Mouse (Mus musculus): ENCODE measurements at regions not wholly inside any gene's neighbourhood (a gene's known extent, or its start where the extent isn't known, plus 50 kb on each side); places are given as distances from the start of the nearest gene placed in this dataset.

DNA sequence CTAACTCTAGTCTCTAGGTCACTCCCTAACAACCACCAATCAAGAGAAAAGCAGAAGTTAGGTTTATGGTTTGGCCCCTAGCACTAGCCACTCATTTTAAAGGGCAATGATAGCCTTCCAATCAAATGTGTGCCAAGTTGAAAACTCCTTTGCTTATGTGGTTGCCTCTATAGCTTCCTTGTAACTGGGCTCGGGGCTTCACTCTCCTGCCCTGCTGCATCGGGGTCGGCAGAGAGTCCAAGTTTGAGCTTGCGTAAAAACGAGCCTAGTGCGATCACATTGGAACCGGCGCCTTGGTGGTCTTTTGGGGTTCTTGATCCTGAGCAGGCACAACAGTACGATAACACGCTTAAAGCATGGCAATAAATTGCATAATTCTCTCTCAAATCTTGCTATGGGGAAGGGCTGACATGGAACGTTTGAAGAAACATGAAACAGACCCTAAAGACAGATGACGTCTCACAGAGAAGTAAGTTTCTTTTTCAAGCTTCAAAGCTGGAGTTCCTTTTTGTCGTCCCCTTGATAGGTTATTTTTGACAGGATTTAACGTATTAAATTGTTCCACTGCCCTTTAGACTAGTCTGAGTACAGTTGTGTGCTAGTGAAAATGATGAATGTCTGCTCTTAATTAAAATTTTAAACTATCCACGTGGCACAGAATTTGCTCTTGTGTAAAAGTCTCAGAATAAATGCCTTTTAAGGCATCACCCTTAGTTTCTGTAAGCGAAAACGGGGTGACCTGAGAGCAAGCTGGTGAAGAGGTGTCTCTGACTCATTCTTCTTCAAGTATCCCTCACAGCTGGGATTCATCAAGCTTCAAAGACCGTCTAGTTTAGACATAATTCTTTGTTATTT, 52.0 kb downstream of the 4930426L09Rik start:
- peak overlapping the region; percentile 66 for H3K27ac ChIP-seq (ENCODE audit: control insufficient read depth, low read depth, low read length)
- no peak for TF ChIP-seq UBTF (IDR thresholded peaks at IDR 0.05; ENCODE audit: borderline replicate concordance, insufficient read depth, low read depth, low read length)
- TF ChIP-seq RAD21 (IDR thresholded peaks at IDR 0.05; ENCODE audit: low read depth, low read length) = no peak
- peak; percentile 66; the same call in 1 of the 2 replicates for TF ChIP-seq CHD1 (IDR thresholded peaks at IDR 0.05; ENCODE audit: low read depth, low read length)
- 0 out of 2 replicates have a peak, but pooled peaks have one; percentile 49 for TF ChIP-seq NELFE (IDR thresholded peaks at IDR 0.05; ENCODE audit: low read depth, low read length)
- peak; percentile 17; the same call in 1 of the 2 replicates for TF ChIP-seq TCF12 (IDR thresholded peaks at IDR 0.05; ENCODE audit: low read depth, low read length)
- no peak for TF ChIP-seq CHD2 (IDR thresholded peaks at IDR 0.05; ENCODE audit: low read length)
- peak in 1 of 2 experiments; percentile 63; a peak in 2 of 4 replicates for TF ChIP-seq POLR2A (IDR thresholded peaks at IDR 0.05; ENCODE audit: control insufficient read depth in 1 of 2, insufficient read depth in 1 of 2, low read depth in 1 of 2, low read length in 2 of 2, poor library complexity in 1 of 2)
- no peak for TF ChIP-seq MYB (IDR thresholded peaks at IDR 0.05; ENCODE audit: low read depth, low read length)
- TF ChIP-seq ZNF384 (IDR thresholded peaks at IDR 0.05; ENCODE audit: low read depth, low read length) = no peak
- no peak for TF ChIP-seq E2F4 (IDR thresholded peaks at IDR 0.05; ENCODE audit: borderline replicate concordance, low read depth, low read length)
- TF ChIP-seq POLR2AphosphoS2 (IDR thresholded peaks at IDR 0.05; ENCODE audit: low read length) = no peak
- peak; percentile 71; the same call in 1 of the 2 replicates for TF ChIP-seq SIN3A (IDR thresholded peaks at IDR 0.05; ENCODE audit: low read length)
- 0 out of 4 replicates have a peak, but pooled peaks have one; percentile 30 to 53 for TF ChIP-seq EP300 (IDR thresholded peaks at IDR 0.05; ENCODE audit: low read depth in 1 of 2, low read length in 2 of 2)
- TF ChIP-seq MEF2A (IDR thresholded peaks at IDR 0.05; ENCODE audit: extremely low read depth, insufficient replicate concordance, low read depth, low read length, poor library complexity, severe bottlenecking) = no peak
- no peak for TF ChIP-seq MXI1 (IDR thresholded peaks at IDR 0.05; ENCODE audit: low read depth, low read length)
- TF ChIP-seq ELF1 (IDR thresholded peaks at IDR 0.05; ENCODE audit: low read depth, low read length) = peak; percentile 28; the same call in 1 of the 2 replicates
- TF ChIP-seq NRF1 (IDR thresholded peaks at IDR 0.05; ENCODE audit: insufficient read depth, low read depth, low read length, poor library complexity, severe bottlenecking) = no peak
- TF ChIP-seq MAX (IDR thresholded peaks at IDR 0.05; ENCODE audit: low read length) = peak; percentile 62; the same call in 1 of the 2 replicates
- TF ChIP-seq ETS1 (IDR thresholded peaks at IDR 0.05; ENCODE audit: low read depth, low read length) = 0 out of 2 replicates have a peak, but pooled peaks have one; percentile 7
- TF ChIP-seq RCOR1 (IDR thresholded peaks at IDR 0.05; ENCODE audit: low read depth, low read length) = 0 out of 2 replicates have a peak, but pooled peaks have one; percentile 13
- TF ChIP-seq CTCF (IDR thresholded peaks at IDR 0.05 in 2 of 3, conservative IDR thresholded peaks at IDR 0.05 in 1 of 3; ENCODE audit: control insufficient read depth in 1 of 3, insufficient read depth in 1 of 3, low read depth in 2 of 3, low read length in 3 of 3, poor library complexity in 1 of 3, severe bottlenecking in 1 of 3) = no peak
- TF ChIP-seq USF1 (IDR thresholded peaks at IDR 0.05; ENCODE audit: low read depth, low read length) = no peak
- H3K79me2 ChIP-seq (ENCODE audit: control insufficient read depth, insufficient read depth, low read length, poor library complexity) = no peaks in the 10 kb centered on the region

More for the DNA sequence above, 52.0 kb downstream of the 4930426L09Rik start:
- Histone ChIP-seq H3K9me3 (replicated peaks; ENCODE audit: insufficient read depth, low read length) (no peaks in the 10 kb centered on the region), H3K9ac (ENCODE audit: control insufficient read depth, low read depth, low read length, poor library complexity, severe bottlenecking) (peak overlapping the region; percentile 68), H3K27me3 (ENCODE audit: control insufficient read depth in 1 of 2, insufficient read depth in 2 of 2, low read length in 2 of 2) (no peaks in the 10 kb centered on the region), H3K36me3 (ENCODE audit: control insufficient read depth in 1 of 2, insufficient read depth in 2 of 2, low read length in 2 of 2) (peaks cover 0 to 11% of the 10 kb centered on the region in 2 experiments; a peak in 2 of 4 replicates), H3K4me3 (ENCODE audit: control insufficient read depth in 1 of 2, insufficient read depth in 1 of 2, low read depth in 2 of 2, low read length in 2 of 2) (peak overlapping the region; percentile 69 to 77), H3K4me1 (ENCODE audit: control insufficient read depth in 1 of 2, insufficient read depth in 2 of 2, low read length in 2 of 2) (peaks cover 11 to 14% of the 10 kb centered on the region in 2 experiments)
- DNase-seq (ENCODE audit: low read depth, low spot score) = peak; percentile 85

All from MEL (cell line).